ENCODE assay signal across 21 mouse cellular contexts in the genomic region with DNA sequence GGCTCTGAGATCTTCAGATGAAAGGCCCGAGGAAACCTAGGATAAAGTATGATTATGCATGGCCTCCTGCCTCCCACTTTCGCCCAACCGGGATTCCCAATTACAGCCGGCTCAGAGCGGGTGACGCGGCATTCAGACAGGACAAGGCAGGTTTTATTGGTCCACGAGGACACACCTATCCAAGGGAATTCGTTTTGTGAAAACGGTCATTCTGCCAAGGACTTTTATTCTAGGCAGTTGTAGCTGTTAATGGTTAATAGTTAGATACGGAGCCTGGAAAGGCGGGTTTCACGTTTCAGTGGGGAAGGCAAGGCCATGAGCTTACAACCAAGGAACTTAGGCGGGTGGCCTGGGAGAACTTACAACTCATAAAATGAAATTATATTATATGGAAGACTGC. TPM values are rescaled to one million over a fixed set of nuclear protein-coding genes. Genes with fewer than 3 reads are reported as not detected.
DNase-seq lines count a peak whose midpoint lies in the region; ATAC-seq and TF ChIP-seq lines count a peak whose summit lies in the region.
"Had no signal": no experiment of that assay in that cellular context is flagged by ENCODE, and none has a peak within 500 bp of the region (broad histone marks: within the 10 kb centered on the region; RNA-seq: fewer than 3 reads in every experiment).

No protein-coding gene starts in this region.

- TF ChIP-seq CTCF in kidney, postnatal 0 days (IDR thresholded peaks at IDR 0.05; ENCODE audit: low read depth) = no peak

- no peak overlapping the region for H3K4me2 ChIP-seq in embryonic facial prominence, embryonic 14.5 days (ENCODE audit: low read depth, low read length)
- no peak overlapping the region for H3K4me2 ChIP-seq in intestine, embryonic 16.5 days (ENCODE audit: low read depth, low read length)
- H3K4me2 ChIP-seq in kidney, postnatal 0 days (ENCODE audit: low read length) = no peak overlapping the region
- H3K4me2 ChIP-seq in stomach, embryonic 15.5 days = no peak overlapping the region
- H3K4me2 ChIP-seq: hindbrain, embryonic 13.5 days had no signal

- no peak for ATAC-seq in embryonic facial prominence, embryonic 14.5 days (ENCODE audit: low read depth)
- ATAC-seq in intestine, embryonic 16.5 days = peak; percentile 88
- ATAC-seq in kidney, postnatal 0 days (replicated peaks; ENCODE audit: low FRiP score, low read depth) = peak; percentile 68
- peak; percentile 89 for ATAC-seq in stomach, embryonic 15.5 days (ENCODE audit: insufficient read depth, low FRiP score, low read depth)
- ATAC-seq: Patski had no signal

- H3K9ac ChIP-seq in embryonic facial prominence, embryonic 14.5 days (ENCODE audit: low read depth, low read length) = no peak overlapping the region
- no peak overlapping the region for H3K9ac ChIP-seq in intestine, embryonic 16.5 days (ENCODE audit: low read depth, low read length)
- no peak overlapping the region for H3K9ac ChIP-seq in kidney, postnatal 0 days (ENCODE audit: low read depth, low read length)
- H3K9ac ChIP-seq in stomach, embryonic 15.5 days = no peak overlapping the region
- H3K9ac ChIP-seq: hindbrain, embryonic 13.5 days had no signal

- H3K4me3 ChIP-seq in embryonic facial prominence, embryonic 14.5 days (ENCODE audit: low read depth, low read length) = no peak overlapping the region
- H3K4me3 ChIP-seq in embryonic facial prominence, embryonic 10.5 days = no peak overlapping the region
- H3K4me3 ChIP-seq in intestine, embryonic 16.5 days (ENCODE audit: low read length) = no peak overlapping the region
- H3K4me3 ChIP-seq in kidney, postnatal 0 days (replicated peaks; ENCODE audit: low read depth, low read length) = no peak overlapping the region
- H3K4me3 ChIP-seq in stomach, embryonic 15.5 days (replicated peaks) = no peak overlapping the region
- H3K4me3 ChIP-seq: hindbrain, embryonic 13.5 days had no signal

- H3K27me3 ChIP-seq in embryonic facial prominence, embryonic 14.5 days (replicated peaks; ENCODE audit: control insufficient read depth, insufficient read depth, low read length) = no peaks in the 10 kb centered on the region
- H3K27me3 ChIP-seq in embryonic facial prominence, embryonic 10.5 days (replicated peaks; ENCODE audit: low read depth, poor library complexity, severe bottlenecking) = no peaks in the 10 kb centered on the region
- H3K27me3 ChIP-seq in intestine, embryonic 16.5 days (replicated peaks; ENCODE audit: control insufficient read depth, insufficient read depth, low read length) = no peaks in the 10 kb centered on the region
- no peaks in the 10 kb centered on the region for H3K27me3 ChIP-seq in kidney, postnatal 0 days (ENCODE audit: insufficient read depth, low read length)
- H3K27me3 ChIP-seq in stomach, embryonic 15.5 days (replicated peaks) = no peaks in the 10 kb centered on the region
- H3K27me3 ChIP-seq: hindbrain, embryonic 13.5 days had no signal

- H3K9me3 ChIP-seq in embryonic facial prominence, embryonic 14.5 days (ENCODE audit: control insufficient read depth, low read length) = peaks cover 12% of the 10 kb centered on the region
- peaks cover 10% of the 10 kb centered on the region for H3K9me3 ChIP-seq in embryonic facial prominence, embryonic 10.5 days
- H3K9me3 ChIP-seq in intestine, embryonic 16.5 days (ENCODE audit: control insufficient read depth, low read length) = 0 out of 2 replicates have a peak, but pooled peaks cover 7% of the 10 kb centered on the region
- no peaks in the 10 kb centered on the region for H3K9me3 ChIP-seq in kidney, postnatal 0 days (replicated peaks; ENCODE audit: low read length)
- H3K9me3 ChIP-seq in stomach, embryonic 15.5 days = no peaks in the 10 kb centered on the region

- no peaks in the 10 kb centered on the region for H3K4me1 ChIP-seq in embryonic facial prominence, embryonic 14.5 days (ENCODE audit: control insufficient read depth, insufficient read depth, low read length)
- no peaks in the 10 kb centered on the region for H3K4me1 ChIP-seq in embryonic facial prominence, embryonic 10.5 days
- no peaks in the 10 kb centered on the region for H3K4me1 ChIP-seq in intestine, embryonic 16.5 days (ENCODE audit: control insufficient read depth, insufficient read depth, low read length)
- H3K4me1 ChIP-seq in kidney, postnatal 0 days (replicated peaks; ENCODE audit: insufficient read depth, low read length) = no peaks in the 10 kb centered on the region
- no peaks in the 10 kb centered on the region for H3K4me1 ChIP-seq in stomach, embryonic 15.5 days
- H3K4me1 ChIP-seq: hindbrain, embryonic 13.5 days had no signal

- 70% methylated on average over 14 of the region's 14 CpGs for WGBS in embryonic facial prominence, embryonic 14.5 days
- 82% methylated on average over 14 of the region's 14 CpGs for whole genome bisulfite sequencing in embryonic facial prominence, embryonic 10.5 days
- WGBS in intestine, embryonic 16.5 days = 51% methylated on average over 14 of the region's 14 CpGs
- WGBS in kidney, postnatal 0 days = 40% methylated on average over 14 of the region's 14 CpGs
- WGBS in stomach, embryonic 15.5 days = 50% methylated on average over 14 of the region's 14 CpGs

- H3K27ac ChIP-seq in embryonic facial prominence, embryonic 14.5 days (replicated peaks; ENCODE audit: low read depth, low read length) = no peak overlapping the region
- no peak overlapping the region for H3K27ac ChIP-seq in embryonic facial prominence, embryonic 10.5 days (replicated peaks)
- no peak overlapping the region for H3K27ac ChIP-seq in intestine, embryonic 16.5 days (ENCODE audit: low read length)
- H3K27ac ChIP-seq in kidney, postnatal 0 days = no peak overlapping the region
- no peak overlapping the region for H3K27ac ChIP-seq in stomach, embryonic 15.5 days
- H3K27ac ChIP-seq: hindbrain, embryonic 13.5 days had no signal

- H3K36me3 ChIP-seq in embryonic facial prominence, embryonic 14.5 days (ENCODE audit: control insufficient read depth, insufficient read depth, low read length) = no peaks in the 10 kb centered on the region
- H3K36me3 ChIP-seq in embryonic facial prominence, embryonic 10.5 days (replicated peaks) = no peaks in the 10 kb centered on the region
- no peaks in the 10 kb centered on the region for H3K36me3 ChIP-seq in intestine, embryonic 16.5 days (ENCODE audit: control insufficient read depth, insufficient read depth, low read length)
- H3K36me3 ChIP-seq in kidney, postnatal 0 days (ENCODE audit: insufficient read depth, low read length) = no peaks in the 10 kb centered on the region
- no peaks in the 10 kb centered on the region for H3K36me3 ChIP-seq in stomach, embryonic 15.5 days
- H3K36me3 ChIP-seq: hindbrain, embryonic 13.5 days had no signal

- DNase-seq in embryonic facial prominence, embryonic 14.5 days (ENCODE audit: low spot score) = peak; percentile 16
- no peak for DNase-seq in embryonic facial prominence, embryonic 10.5 days (ENCODE audit: low spot score)
- DNase-seq in kidney, postnatal 0 days (ENCODE audit: low spot score) = peak; percentile 54
- no peak for DNase-seq in layer of hippocampus, postnatal 25 days (ENCODE audit: extremely low spot score in 1 of 2, low spot score in 1 of 2)
- DNase-seq in heart, adult 18-20 months = no peak
- DNase-seq in cerebellum, adult 9-10 months = no peak
- DNase-seq: adrenal gland, adult 8-10 months; cerebellum, postnatal 10 days; thymus, adult 18-20 months had no signal

RNA-seq across cellular contexts. Expression of a gene that starts 16.2 kb away (rescaled TPM):
- polyA plus RNA-seq in embryonic facial prominence, embryonic 14.5 days (2014; fragmentation: Nextera tagmentation; extraction: Ambion mirVana) = not detected in 2 replicates
- polyA plus RNA-seq in embryonic facial prominence, embryonic 10.5 days (2016; fragmentation: Nextera tagmentation; extraction: Ambion mirVana) = not detected in 2 replicates
- not detected in 2 replicates for polyA plus RNA-seq in intestine, embryonic 16.5 days (2015; fragmentation: Nextera tagmentation; extraction: Ambion mirVana)
- polyA plus RNA-seq in kidney, postnatal 0 days (2015; fragmentation: Nextera tagmentation; extraction: Ambion mirVana) = not detected in 2 replicates
- not detected in 2 replicates for polyA plus RNA-seq in stomach, embryonic 15.5 days (2015; fragmentation: Nextera tagmentation; extraction: Ambion mirVana)
- not detected for total RNA-seq in layer of hippocampus, postnatal 25 days (2021)
- total RNA-seq in heart, adult 18-20 months (2021) = not detected
- total RNA-seq: adrenal gland, adult 8-10 months; layer of hippocampus, adult 8-10 months; left cerebral cortex, postnatal 14 days; monocyte, adult 5-6 weeks had no signal
- polyA plus RNA-seq: frontal cortex, adult 2 months; gonadal fat pad, adult 2 months; heart, postnatal 0 days; hindbrain, embryonic 13.5 days; liver, embryonic 16.5 days; neural tube, embryonic 14.5 days; Patski had no signal

RNA-seq across cellular contexts. Expression of a gene that starts 46.1 kb away (rescaled TPM):
- polyA plus RNA-seq in embryonic facial prominence, embryonic 14.5 days (2014; fragmentation: Nextera tagmentation; extraction: Ambion mirVana) = 2.2 and 2.7 TPM in 2 replicates
- polyA plus RNA-seq in embryonic facial prominence, embryonic 10.5 days (2016; fragmentation: Nextera tagmentation; extraction: Ambion mirVana) = 2.5 and 3.2 TPM in 2 replicates
- polyA plus RNA-seq in intestine, embryonic 16.5 days (2015; fragmentation: Nextera tagmentation; extraction: Ambion mirVana) = not detected in 2 replicates
- polyA plus RNA-seq in kidney, postnatal 0 days (2015; fragmentation: Nextera tagmentation; extraction: Ambion mirVana) = not detected in 2 replicates
- 6.2 TPM in 2 replicates for polyA plus RNA-seq in stomach, embryonic 15.5 days (2015; fragmentation: Nextera tagmentation; extraction: Ambion mirVana)
- total RNA-seq in layer of hippocampus, postnatal 25 days (2021) = 10 to 100 TPM in 1 of 2 experiments, 1 to 10 TPM in 1; 9.9 to 11.6 TPM
- under 1 TPM in 1 of 2 experiments, not detected in 1; 0.23 TPM for total RNA-seq in heart, adult 18-20 months (2021)
- total RNA-seq: monocyte, adult 5-6 weeks had no signal
- polyA plus RNA-seq: heart, postnatal 0 days; liver, embryonic 16.5 days had no signal

Comparison
In these comparisons a context has a peak if more than half of its experiments do, and no peak if none do; other contexts are left out.
1. DNase-seq: peak in embryonic facial prominence, embryonic 14.5 days (single experiment) and kidney, postnatal 0 days (single experiment); none in embryonic facial prominence, embryonic 10.5 days (single experiment), layer of hippocampus, postnatal 25 days (0 of 2), heart, adult 18-20 months (0 of 2) and cerebellum, adult 9-10 months (single experiment).